Mouse (Mus musculus) liver, embryonic 14 days (tissue): Measurements from ENCODE around the gene Adamts8. TPM values are rescaled to one million over a fixed set of nuclear protein-coding genes. Genes with fewer than 3 reads are reported as not detected.

Source experiments
- polyA plus RNA-seq: library from polyadenylated mRNA; depleted of rRNA; stranded (reverse); fragments of >200 nt; gene quantifications from 2 replicates; pipeline ENCODE4 v1.2.3, GENCODE M21; 2012; rRNA removed

The Adamts8 gene
- polyA plus RNA-seq: 0.02 and 0.10 TPM in 2 replicates

GRCm38 (mm10) chr9:30942512-30943313, at the start of gene Adamts8:
Gene Adamts8 (plus strand): TSS chr9:30942562.

GRCm38 (mm10) chr9:30922197-30922894, 20.0 kb upstream of the Adamts8 start, which contains the start of gene Adamts15:
Gene Adamts15 (minus strand): TSS chr9:30922452.

Other genes starting within 250 kb of the Adamts8 start
- 0.22 and 0.66 TPM in 2 replicates for gene Adamts15, start 20.1 kb upstream of the Adamts8 start, polyA plus RNA-seq
- gene Zbtb44, start 88.1 kb downstream of the Adamts8 start, polyA plus RNA-seq: 4.2 and 4.9 TPM in 2 replicates
- gene St14, start 189.3 kb downstream of the Adamts8 start, polyA plus RNA-seq: 0.21 and 0.26 TPM in 2 replicates